Mouse (Mus musculus): ENCODE data around the gene Vwa3a. TPM values are rescaled to one million over a fixed set of nuclear protein-coding genes. Genes with fewer than 3 reads are reported as not detected.
"Not testable (repeated sequence)": the region's sequence is repeated elsewhere in the genome, so short reads cannot be mapped to it uniquely, and the experiment has no call there.

The Vwa3a gene
- polyA plus RNA-seq, 1 experiment from 2014 or later, result 2.0 TPM

GRCm38 (mm10) chr7:120713951-120714350 is 25.2 kb upstream of the Vwa3a start:
- not testable (repeated sequence) for H3K9ac ChIP-seq (replicated peaks; ENCODE audit: low read depth, low read length); H3K4me1 ChIP-seq (replicated peaks; ENCODE audit: control insufficient read depth, insufficient read depth, low read length); H3K4me2 ChIP-seq (ENCODE audit: low read length); H3K4me3 ChIP-seq (replicated peaks; ENCODE audit: low read length); H3K27ac ChIP-seq (ENCODE audit: low read length); H3K27me3 ChIP-seq (replicated peaks; ENCODE audit: control insufficient read depth, insufficient read depth, low read length); H3K36me3 ChIP-seq (ENCODE audit: control insufficient read depth, insufficient read depth); ATAC-seq; H3K9me3 ChIP-seq (ENCODE audit: control insufficient read depth, low read length)
- WGBS, result 83% methylated on average over 11 of the region's 11 CpGs

DNA sequence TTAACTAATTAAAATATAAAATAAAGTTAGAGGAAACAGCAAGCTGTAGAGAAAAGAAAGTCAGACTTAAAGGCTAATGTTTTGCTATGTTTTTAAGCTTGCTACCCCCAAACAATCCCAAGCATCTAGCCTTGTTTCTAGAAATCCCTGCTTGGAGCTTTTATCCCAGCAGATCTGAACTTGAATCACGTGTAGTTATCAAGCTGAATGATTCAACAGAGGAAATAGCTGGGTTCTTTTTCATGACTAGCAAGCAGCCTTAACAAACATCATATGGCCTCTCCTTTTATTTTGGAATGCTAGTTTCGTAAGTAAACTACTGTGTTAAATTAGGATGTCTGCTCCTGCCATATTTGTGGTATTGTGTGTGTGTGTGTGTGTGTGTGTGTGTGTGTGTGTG is 21.9 kb upstream of the Vwa3a start:
- no peaks in the 10 kb centered on the region; the same call in none of the 2 replicates for H3K4me1 ChIP-seq (replicated peaks; ENCODE audit: control insufficient read depth, insufficient read depth, low read length)
- no peaks in the 10 kb centered on the region for H3K9me3 ChIP-seq (ENCODE audit: control insufficient read depth, low read length)
- H3K27me3 ChIP-seq (replicated peaks; ENCODE audit: control insufficient read depth, insufficient read depth, low read length), result no peaks in the 10 kb centered on the region
- H3K36me3 ChIP-seq (ENCODE audit: control insufficient read depth, insufficient read depth), result no peaks in the 10 kb centered on the region
- no peak overlapping the region for H3K9ac ChIP-seq (replicated peaks; ENCODE audit: low read depth, low read length)
- no peak for ATAC-seq
- H3K4me3 ChIP-seq (replicated peaks; ENCODE audit: low read length), result no peak overlapping the region
- WGBS, result 44% methylated on average over 2 of the region's 2 CpGs
- no peak overlapping the region for H3K4me2 ChIP-seq (ENCODE audit: low read length)
- no peak overlapping the region for H3K27ac ChIP-seq (ENCODE audit: low read length)

GRCm38 (mm10) chr7:120721051-120721450 is 18.1 kb upstream of the Vwa3a start:
- no peak for ATAC-seq
- 94% methylated on average over 5 of the region's 5 CpGs for WGBS
- Histone ChIP-seq H3K4me3 (replicated peaks; ENCODE audit: low read length) (no peak overlapping the region), H3K4me2 (ENCODE audit: low read length) (no peak overlapping the region), H3K27ac (ENCODE audit: low read length) (no peak overlapping the region), H3K27me3 (replicated peaks; ENCODE audit: control insufficient read depth, insufficient read depth, low read length) (no peaks in the 10 kb centered on the region), H3K36me3 (ENCODE audit: control insufficient read depth, insufficient read depth) (no peaks in the 10 kb centered on the region), H3K4me1 (replicated peaks; ENCODE audit: control insufficient read depth, insufficient read depth, low read length) (peaks cover 5% of the 10 kb centered on the region), H3K9ac (replicated peaks; ENCODE audit: low read depth, low read length) (no peak overlapping the region), H3K9me3 (ENCODE audit: control insufficient read depth, low read length) (no peaks in the 10 kb centered on the region)

- Histone ChIP-seq H3K27ac (ENCODE audit: low read length) (no peak overlapping the region), H3K4me2 (ENCODE audit: low read length) (no peak overlapping the region), H3K9me3 (ENCODE audit: control insufficient read depth, low read length) (no peaks in the 10 kb centered on the region), H3K27me3 (replicated peaks; ENCODE audit: control insufficient read depth, insufficient read depth, low read length) (no peaks in the 10 kb centered on the region), H3K4me1 (replicated peaks; ENCODE audit: control insufficient read depth, insufficient read depth, low read length) (peaks cover 5% of the 10 kb centered on the region), H3K36me3 (ENCODE audit: control insufficient read depth, insufficient read depth) (no peaks in the 10 kb centered on the region), H3K4me3 (replicated peaks; ENCODE audit: low read length) (no peak overlapping the region), H3K9ac (replicated peaks; ENCODE audit: low read depth, low read length) (no peak overlapping the region)
- whole genome bisulfite sequencing, result 86% methylated on average over 8 of the region's 8 CpGs
- no peak for ATAC-seq
Observed at GRCm38 (mm10) chr7:120721456-120721855, 17.7 kb upstream of the Vwa3a start.

- ATAC-seq, result no peak
- H3K4me2 ChIP-seq (ENCODE audit: low read length), result no peak overlapping the region
Observed at GRCm38 (mm10) chr7:120722063-120722462, 17.1 kb upstream of the Vwa3a start.

DNA sequence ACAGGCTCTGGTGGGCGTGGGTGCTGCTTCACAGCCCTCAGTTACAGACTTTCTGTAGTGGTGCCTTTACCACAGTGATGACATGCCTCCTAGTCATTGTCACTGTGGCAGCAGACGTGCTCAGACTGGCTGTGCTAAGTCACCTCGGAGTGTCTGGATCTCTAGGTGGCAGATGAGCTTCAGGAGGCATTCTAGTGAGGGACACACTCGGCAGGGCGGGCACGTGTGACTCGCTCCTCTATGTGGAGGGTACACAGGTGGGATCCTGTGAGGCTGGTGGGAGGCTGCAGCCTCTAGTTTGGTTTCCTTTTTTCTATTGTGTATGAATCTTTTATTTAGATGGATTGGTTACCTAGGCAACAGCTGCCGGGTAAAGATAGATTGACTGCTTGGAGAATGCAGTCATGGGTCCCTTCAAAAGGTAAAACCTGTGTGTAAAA is 16.3 kb upstream of the Vwa3a start:
- peak; percentile 78 for ATAC-seq
- WGBS, result 26% methylated on average over 8 of the region's 8 CpGs
- H3K27ac ChIP-seq (ENCODE audit: low read length), result 0 out of 2 replicates have a peak overlapping the region, but pooled peaks have one; percentile 1
- no peaks in the 10 kb centered on the region for H3K27me3 ChIP-seq (replicated peaks; ENCODE audit: control insufficient read depth, insufficient read depth, low read length)
- no peaks in the 10 kb centered on the region for H3K36me3 ChIP-seq (ENCODE audit: control insufficient read depth, insufficient read depth)
- no peak overlapping the region for H3K4me3 ChIP-seq (replicated peaks; ENCODE audit: low read length)
- no peak overlapping the region for H3K9ac ChIP-seq (replicated peaks; ENCODE audit: low read depth, low read length)
- no peaks in the 10 kb centered on the region for H3K9me3 ChIP-seq (ENCODE audit: control insufficient read depth, low read length)
- peaks cover 5% of the 10 kb centered on the region for H3K4me1 ChIP-seq (replicated peaks; ENCODE audit: control insufficient read depth, insufficient read depth, low read length)
- no peak overlapping the region for H3K4me2 ChIP-seq (ENCODE audit: low read length)

More at GRCm38 (mm10) chr7:120722063-120722462, 17.1 kb upstream of the Vwa3a start:
- Histone ChIP-seq H3K9me3 (ENCODE audit: control insufficient read depth, low read length) (no peaks in the 10 kb centered on the region), H3K27ac (ENCODE audit: low read length) (no peak overlapping the region), H3K36me3 (ENCODE audit: control insufficient read depth, insufficient read depth) (no peaks in the 10 kb centered on the region), H3K27me3 (replicated peaks; ENCODE audit: control insufficient read depth, insufficient read depth, low read length) (no peaks in the 10 kb centered on the region), H3K9ac (replicated peaks; ENCODE audit: low read depth, low read length) (no peak overlapping the region), H3K4me1 (replicated peaks; ENCODE audit: control insufficient read depth, insufficient read depth, low read length) (peaks cover 5% of the 10 kb centered on the region), H3K4me3 (replicated peaks; ENCODE audit: low read length) (no peak overlapping the region)
- 91% methylated on average over 4 of the region's 4 CpGs for WGBS

- Histone ChIP-seq H3K27me3 (replicated peaks; ENCODE audit: control insufficient read depth, insufficient read depth, low read length) (no peaks in the 10 kb centered on the region), H3K9ac (replicated peaks; ENCODE audit: low read depth, low read length) (no peak overlapping the region), H3K4me2 (ENCODE audit: low read length) (no peak overlapping the region), H3K36me3 (ENCODE audit: control insufficient read depth, insufficient read depth) (peaks cover 3% of the 10 kb centered on the region; the same call in 1 of the 2 replicates), H3K4me3 (replicated peaks; ENCODE audit: low read length) (no peak overlapping the region), H3K4me1 (replicated peaks; ENCODE audit: control insufficient read depth, insufficient read depth, low read length) (peaks cover 3% of the 10 kb centered on the region), H3K27ac (ENCODE audit: low read length) (no peak overlapping the region), H3K9me3 (ENCODE audit: control insufficient read depth, low read length) (no peaks in the 10 kb centered on the region)
- no peak for ATAC-seq
- 87% methylated on average over 3 of the region's 3 CpGs for WGBS
Observed at GRCm38 (mm10) chr7:120727581-120727980, 11.5 kb upstream of the Vwa3a start.

DNA sequence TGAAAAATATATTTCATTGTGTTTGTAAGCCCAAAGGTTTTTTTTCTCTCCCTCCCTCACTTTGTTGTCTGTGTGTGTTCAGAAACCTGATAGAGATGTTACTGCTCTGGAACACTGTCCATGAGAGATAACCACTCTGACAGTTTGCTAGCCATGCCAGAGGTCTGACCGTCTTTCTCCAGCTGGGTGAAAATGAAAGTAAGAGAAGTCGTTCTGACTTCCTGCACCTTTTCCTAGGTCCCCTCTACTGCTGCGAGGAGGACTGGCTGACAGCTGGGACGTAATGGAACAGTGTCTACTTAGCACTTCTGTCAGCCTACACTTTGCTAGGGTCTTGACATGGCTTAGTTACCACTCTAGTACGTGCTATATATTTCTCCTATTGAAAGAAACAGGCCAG is 9.5 kb upstream of the Vwa3a start:
- 90% methylated on average over 5 of the region's 5 CpGs for WGBS
- no peaks in the 10 kb centered on the region for H3K4me1 ChIP-seq (replicated peaks; ENCODE audit: control insufficient read depth, insufficient read depth, low read length)
- no peak for ATAC-seq
- H3K4me3 ChIP-seq (replicated peaks; ENCODE audit: low read length), result no peak overlapping the region
- no peaks in the 10 kb centered on the region for H3K27me3 ChIP-seq (replicated peaks; ENCODE audit: control insufficient read depth, insufficient read depth, low read length)
- H3K36me3 ChIP-seq (ENCODE audit: control insufficient read depth, insufficient read depth), result peaks cover 4% of the 10 kb centered on the region; the same call in 1 of the 2 replicates
- no peak overlapping the region for H3K27ac ChIP-seq (ENCODE audit: low read length)
- no peak overlapping the region for H3K9ac ChIP-seq (replicated peaks; ENCODE audit: low read depth, low read length)
- no peaks in the 10 kb centered on the region for H3K9me3 ChIP-seq (ENCODE audit: control insufficient read depth, low read length)
- H3K4me2 ChIP-seq (ENCODE audit: low read length), result no peak overlapping the region

- WGBS, result 88% methylated on average over 7 of the region's 7 CpGs
- Histone ChIP-seq H3K4me3 (replicated peaks; ENCODE audit: low read length) (no peak overlapping the region), H3K4me2 (ENCODE audit: low read length) (no peak overlapping the region), H3K36me3 (ENCODE audit: control insufficient read depth, insufficient read depth) (peaks cover 5% of the 10 kb centered on the region; the same call in 1 of the 2 replicates), H3K4me1 (replicated peaks; ENCODE audit: control insufficient read depth, insufficient read depth, low read length) (no peaks in the 10 kb centered on the region), H3K9ac (replicated peaks; ENCODE audit: low read depth, low read length) (no peak overlapping the region), H3K27ac (ENCODE audit: low read length) (no peak overlapping the region), H3K9me3 (ENCODE audit: control insufficient read depth, low read length) (no peaks in the 10 kb centered on the region), H3K27me3 (replicated peaks; ENCODE audit: control insufficient read depth, insufficient read depth, low read length) (no peaks in the 10 kb centered on the region)
- ATAC-seq, result no peak
Observed at GRCm38 (mm10) chr7:120732906-120733305, 6.2 kb upstream of the Vwa3a start.

- H3K4me3 ChIP-seq (replicated peaks; ENCODE audit: low read length), result no peak overlapping the region
- H3K4me1 ChIP-seq (replicated peaks; ENCODE audit: control insufficient read depth, insufficient read depth, low read length), result peaks cover 19% of the 10 kb centered on the region
- no peaks in the 10 kb centered on the region for H3K9me3 ChIP-seq (ENCODE audit: control insufficient read depth, low read length)
- no peak overlapping the region for H3K4me2 ChIP-seq (ENCODE audit: low read length)
- 6% methylated on average over 5 of the region's 5 CpGs for WGBS
- 0 out of 2 replicates have a peak, but pooled peaks cover 1% of the 10 kb centered on the region for H3K36me3 ChIP-seq (ENCODE audit: control insufficient read depth, insufficient read depth)
- H3K27ac ChIP-seq (ENCODE audit: low read length), result peak overlapping the region; percentile 47; the same call in 1 of the 2 replicates
- peak; percentile 86 for ATAC-seq
- no peak overlapping the region for H3K9ac ChIP-seq (replicated peaks; ENCODE audit: low read depth, low read length)
- H3K27me3 ChIP-seq (replicated peaks; ENCODE audit: control insufficient read depth, insufficient read depth, low read length), result no peaks in the 10 kb centered on the region
Observed at GRCm38 (mm10) chr7:120739558-120740101, 512 bp downstream of the Vwa3a start.
